Mouse (Mus musculus): ENCODE results near the gene B3gnt8.
A peak's percentile ranks its signal among the peaks of the same experiment; 100 is the strongest.

GRCm38 (mm10) chr7:25625594-25626250, 732 bp upstream of the B3gnt8 start:
- TF ChIP-seq CTCF (IDR thresholded peaks at IDR 0.05; ENCODE audit: extremely low read depth, insufficient read depth, insufficient read length, insufficient replicate concordance) (peak; percentile 48; the same call in 1 of the 2 replicates), POLR2A (IDR thresholded peaks at IDR 0.05; ENCODE audit: low read depth, low read length) (no peak)
